Mouse (Mus musculus) frontal cortex, postnatal 10 days (tissue): ENCODE results near the gene Mov10.

Source experiments
- DNase-seq, 2 experiments: peaks; one replicate each; pipeline ENCODE4 v3.0.0; 2022; ENCODE audit warnings: low spot score in 2 of 2, mixed read lengths in 1 of 2

Mov10 gene

GRCm38 (mm10) chr3:104805539-104805938, 12.8 kb downstream of the Mov10 start:
- DNase-seq, result no peak

DNA sequence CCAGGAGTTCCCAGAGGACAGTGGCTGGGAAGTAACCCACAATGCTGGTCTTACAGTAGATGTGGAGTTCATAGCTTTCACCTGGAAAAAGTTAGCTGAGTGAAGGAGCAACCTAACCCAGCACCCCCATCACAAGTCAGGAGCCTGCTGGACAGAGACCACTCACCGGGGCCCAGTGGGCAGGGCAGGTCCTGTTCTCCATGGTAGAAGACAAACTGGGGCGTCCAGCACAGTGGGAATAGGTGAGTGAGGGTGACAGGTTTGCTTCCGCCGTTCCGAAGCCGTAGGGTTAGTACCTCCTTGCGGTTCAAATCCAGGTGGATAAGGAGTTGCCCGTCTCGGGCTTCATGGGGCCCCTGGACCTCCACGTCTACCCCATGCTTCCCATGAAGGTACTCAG, 14.1 kb downstream of the Mov10 start:
- DNase-seq, result no peak

DNA sequence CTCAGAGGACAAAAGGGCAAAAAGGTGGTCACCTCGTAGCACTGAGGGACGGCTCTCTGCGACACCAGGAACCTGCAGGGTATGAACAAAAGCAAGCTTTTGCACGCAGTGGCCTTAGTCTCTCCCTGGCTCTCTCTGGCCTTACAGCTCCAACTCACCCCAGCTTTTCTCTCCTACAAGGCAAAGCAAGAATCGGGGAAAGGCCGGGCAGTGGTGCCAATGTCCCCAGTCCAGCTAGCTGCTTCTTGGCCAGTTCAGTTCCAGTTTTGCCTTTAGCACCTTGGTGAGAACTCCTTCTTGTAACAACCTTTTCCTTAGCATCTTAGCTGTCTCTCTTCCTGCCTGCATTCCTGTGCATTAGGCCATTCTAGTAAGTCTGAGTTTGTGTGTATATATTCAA, 16.9 kb downstream of the Mov10 start:
- no peak for DNase-seq

GRCm38 (mm10) chr3:104800681-104801080, 17.7 kb downstream of the Mov10 start:
- DNase-seq, result no peak

GRCm38 (mm10) chr3:104796430-104797082, 21.8 kb downstream of the Mov10 start:
- no peak for DNase-seq

DNA sequence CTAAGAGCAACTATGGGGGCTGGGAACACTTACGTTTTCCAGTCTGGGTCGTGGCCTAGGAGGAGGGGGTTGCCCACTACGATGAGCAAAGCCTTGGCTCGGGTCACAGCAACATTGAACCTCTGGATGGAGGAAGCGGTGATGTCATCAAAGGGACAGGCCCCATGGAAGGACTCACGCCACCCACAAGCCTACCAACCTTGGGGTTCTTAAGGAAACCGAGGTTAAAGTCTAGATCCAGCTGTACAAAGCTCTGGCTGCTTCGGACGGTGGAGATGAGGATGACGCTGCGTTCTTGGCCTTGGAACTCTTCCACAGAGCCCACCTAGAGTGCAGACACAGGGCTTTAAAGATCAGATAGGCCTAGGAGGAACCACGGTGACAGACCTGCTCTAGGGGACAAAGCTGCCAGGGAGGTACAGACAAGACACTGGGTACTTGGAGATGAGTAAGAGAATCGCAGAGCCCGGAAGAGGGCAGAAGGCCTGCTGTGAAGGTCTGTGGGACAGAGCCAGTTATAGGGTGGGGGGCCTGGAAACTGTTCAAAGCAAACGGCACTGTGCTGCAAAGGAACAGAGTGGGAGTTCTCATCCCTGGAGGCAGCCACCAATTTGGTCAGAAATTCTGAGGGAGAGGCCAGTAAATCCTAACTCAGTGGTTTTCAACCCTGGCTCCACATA, 22.6 kb downstream of the Mov10 start:
- no peak for DNase-seq

DNA sequence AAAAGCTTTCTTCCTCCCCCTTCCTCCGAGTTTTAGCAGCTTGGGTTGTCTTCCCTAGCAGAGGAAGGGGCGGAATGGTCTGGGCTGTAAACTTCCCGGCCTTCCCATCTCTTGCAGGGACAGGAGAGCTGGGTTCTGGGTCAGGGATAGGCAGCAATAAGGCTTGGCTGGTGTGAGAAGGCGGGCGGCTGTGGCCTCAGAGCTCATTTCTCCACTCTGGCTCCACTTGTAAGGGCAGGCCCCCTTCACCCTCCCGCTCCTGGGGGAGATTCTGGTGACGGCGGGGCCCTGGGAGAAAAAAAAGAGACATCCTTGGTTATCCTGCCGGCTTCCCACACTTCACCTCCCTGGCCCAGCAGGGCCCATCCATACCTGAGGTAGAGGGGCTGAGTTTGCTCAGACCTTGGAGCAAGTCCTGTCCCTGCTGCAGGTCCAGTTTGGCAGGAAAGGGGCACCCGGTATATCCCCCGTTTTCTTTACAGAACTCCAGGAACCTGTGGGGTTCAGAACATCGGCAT, 23.4 kb downstream of the Mov10 start:
- DNase-seq, result no peak

GRCm38 (mm10) chr3:104793871-104794828, 24.2 kb downstream of the Mov10 start:
- DNase-seq, result peak; percentile 83 to 88

DNA sequence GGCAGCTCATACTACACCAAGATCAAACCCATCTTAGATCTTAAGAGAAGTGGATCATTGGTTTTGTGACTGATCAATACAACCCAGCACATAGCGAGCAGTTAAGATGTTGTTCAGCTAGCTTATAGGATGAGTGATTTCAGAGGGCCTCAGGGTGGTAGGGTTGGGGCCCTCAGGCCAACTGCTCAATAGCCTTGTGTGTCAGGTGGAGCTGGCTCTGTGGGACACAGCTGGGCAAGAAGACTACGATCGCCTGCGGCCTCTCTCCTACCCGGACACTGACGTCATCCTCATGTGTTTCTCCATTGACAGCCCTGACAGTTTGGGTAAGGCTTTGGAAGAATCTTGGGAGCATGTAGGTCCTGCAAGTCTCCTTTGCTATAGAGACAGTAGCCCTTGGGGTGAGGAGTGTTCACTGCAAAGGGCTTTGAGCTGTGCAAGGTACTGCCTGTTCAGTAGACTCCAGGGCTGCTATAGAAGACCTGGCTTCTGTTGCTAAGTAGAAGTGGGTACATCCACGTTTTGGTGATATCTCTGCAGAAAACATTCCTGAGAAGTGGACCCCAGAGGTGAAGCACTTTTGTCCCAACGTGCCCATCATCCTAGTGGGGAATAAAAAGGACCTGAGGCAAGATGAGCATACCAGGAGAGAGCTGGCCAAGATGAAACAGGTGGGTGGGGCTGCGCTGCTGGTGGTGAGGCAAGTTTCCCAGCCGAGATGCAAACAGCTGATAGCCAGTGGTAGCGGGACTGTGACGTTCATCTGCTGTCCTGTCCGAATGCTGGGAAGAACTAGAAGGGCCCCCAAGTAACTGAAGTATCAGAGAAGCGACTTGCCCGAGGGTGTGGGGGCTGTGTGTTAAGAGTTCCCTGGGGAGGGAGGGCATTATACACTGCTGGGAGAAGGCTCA, 25.7 kb downstream of the Mov10 start:
- DNase-seq, result no peak

GRCm38 (mm10) chr3:104791671-104792070, 26.7 kb downstream of the Mov10 start:
- no peak for DNase-seq

DNA sequence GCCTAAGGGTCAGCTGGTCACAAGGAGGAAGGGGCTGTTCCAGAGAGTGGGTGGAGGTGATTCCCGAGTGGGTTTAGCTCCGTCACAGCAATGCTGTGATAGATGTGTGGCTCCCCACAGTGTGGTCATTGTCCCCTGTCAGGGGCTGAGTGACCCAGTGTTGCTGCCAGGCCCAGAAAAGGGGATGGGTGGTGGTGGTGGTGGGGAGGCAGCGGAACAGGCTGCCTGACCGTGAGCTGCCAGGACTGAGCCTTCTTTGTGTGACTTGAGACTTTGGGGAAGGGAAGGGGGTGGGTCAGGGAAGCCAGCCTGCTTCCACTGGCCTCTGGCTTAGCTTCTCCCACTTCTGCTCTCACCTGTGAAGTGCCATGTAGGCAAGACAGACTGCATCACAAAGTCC, 27.3 kb downstream of the Mov10 start:
- no peak for DNase-seq

DNA sequence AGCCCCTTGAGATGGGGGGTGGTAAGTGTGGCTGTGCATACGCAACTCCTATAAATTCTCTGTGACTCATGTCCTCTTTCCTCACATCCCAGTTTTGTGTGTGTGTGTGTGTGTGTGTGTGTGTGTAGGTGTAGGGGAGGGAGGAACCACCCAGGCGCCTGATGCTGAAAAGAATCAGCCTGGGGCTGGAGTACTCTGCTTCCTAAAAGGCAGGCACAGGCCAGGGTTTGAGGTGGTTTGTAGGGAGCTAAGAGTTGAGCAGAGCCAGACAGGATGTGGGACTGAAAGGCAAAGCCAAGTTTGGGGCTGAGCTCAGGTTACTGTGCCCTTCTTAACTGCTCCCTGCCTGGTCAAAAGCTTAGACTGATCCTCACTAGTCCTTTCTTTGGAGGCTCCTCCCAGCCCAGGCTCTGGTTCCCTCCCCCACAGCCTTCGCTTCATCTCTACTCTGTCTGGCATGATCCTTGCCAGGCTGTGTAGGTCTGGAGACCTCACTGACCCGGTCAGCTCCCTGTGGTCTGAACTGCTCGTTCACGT, 27.9 kb downstream of the Mov10 start:
- no peak for DNase-seq

DNA sequence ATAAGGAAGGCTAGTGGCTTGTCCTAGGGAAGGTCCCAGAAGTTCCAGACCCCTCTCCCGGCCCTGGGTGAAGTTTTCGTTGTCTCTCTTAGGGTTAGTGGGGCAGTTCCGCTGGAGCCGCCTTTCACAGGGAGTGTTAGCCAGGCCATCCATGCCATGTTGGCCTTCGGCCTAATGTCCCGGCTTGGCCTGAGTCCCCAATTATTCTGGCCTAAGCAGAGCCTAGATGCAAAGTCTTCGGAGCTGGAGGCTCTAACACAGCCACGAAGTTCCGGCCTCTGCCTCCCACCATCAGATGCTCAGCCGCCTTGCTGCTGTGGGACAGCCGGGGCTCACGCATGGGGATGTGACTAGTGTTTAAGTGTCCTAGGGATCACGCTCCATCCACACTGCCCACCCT, 28.5 kb downstream of the Mov10 start:
- DNase-seq, result no peak

- no peak for DNase-seq
Measured at GRCm38 (mm10) chr3:104789312-104789605, 29.1 kb downstream of the Mov10 start.

DNA sequence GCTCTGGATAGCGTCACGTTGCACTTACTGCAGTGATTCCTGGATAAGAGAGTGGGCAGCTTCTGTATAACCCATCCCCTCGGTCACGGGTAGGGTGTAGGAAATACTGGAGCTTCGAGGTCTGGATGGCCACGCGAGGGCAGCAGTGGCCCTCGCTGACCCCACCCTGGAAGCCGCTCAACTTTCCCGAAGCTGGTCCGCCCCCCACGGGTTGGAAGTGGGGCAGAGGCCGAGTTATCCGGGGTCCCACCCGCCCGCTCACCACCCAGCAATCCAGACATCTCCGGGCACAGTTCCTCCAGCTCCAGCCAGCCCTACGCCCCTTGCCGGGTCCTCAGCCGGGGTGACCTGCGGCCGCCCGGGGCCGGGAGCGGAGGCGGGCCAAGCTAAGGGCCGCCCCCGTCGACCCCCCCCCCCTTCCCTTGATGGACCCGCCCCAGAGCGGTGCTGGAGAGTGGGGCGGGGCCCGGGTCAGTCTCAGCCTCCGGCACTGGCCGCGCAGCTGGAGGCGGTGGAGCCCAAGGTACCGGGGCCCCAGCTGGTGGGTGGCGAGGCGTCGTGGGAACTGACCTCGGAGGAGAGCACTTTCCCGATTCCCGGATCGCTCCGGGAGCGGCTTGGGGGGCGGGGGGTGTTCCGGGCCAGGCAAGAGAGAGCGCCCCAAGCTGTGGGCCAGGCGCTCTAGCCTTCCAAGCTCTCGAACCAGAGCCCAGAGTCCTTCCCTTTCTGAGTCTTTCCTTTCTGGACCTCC, 29.6 kb downstream of the Mov10 start:
- DNase-seq, result peak in 1 of 2 experiments; percentile 71

DNA sequence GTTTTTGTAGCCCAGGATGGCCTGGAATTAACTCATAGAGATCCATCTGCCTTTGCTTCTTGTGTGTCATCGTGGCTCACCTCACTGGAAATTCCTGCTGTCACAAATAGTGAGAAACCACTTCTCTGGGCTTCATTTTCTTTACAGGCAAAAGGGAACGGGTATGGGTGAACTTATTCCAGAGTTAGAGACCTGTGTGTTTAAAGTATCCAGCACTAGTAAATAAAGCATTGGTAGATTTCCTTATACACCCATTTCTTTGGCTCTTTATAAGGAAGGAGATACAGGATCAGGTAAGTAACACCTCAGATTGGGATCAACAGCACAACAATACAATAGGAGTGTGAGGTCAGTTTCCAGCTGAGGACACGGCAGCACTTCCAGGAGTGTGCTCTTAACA, 30.3 kb downstream of the Mov10 start, which contains the start of gene Rhoc:
TSS of gene Rhoc (plus strand) at position 301 of the 400 bp plus-strand sequence.
- no peak for DNase-seq

- DNase-seq, result no peak
Measured at GRCm38 (mm10) chr3:104785284-104785683, 33.1 kb downstream of the Mov10 start.

GRCm38 (mm10) chr3:104783971-104784500, 34.3 kb downstream of the Mov10 start:
- no peak for DNase-seq

GRCm38 (mm10) chr3:104782061-104782681, 36.2 kb downstream of the Mov10 start:
- no peak for DNase-seq
